Mouse (Mus musculus): ENCODE data around the gene Ugt1a1.

Gene Ugt1a1

DNA sequence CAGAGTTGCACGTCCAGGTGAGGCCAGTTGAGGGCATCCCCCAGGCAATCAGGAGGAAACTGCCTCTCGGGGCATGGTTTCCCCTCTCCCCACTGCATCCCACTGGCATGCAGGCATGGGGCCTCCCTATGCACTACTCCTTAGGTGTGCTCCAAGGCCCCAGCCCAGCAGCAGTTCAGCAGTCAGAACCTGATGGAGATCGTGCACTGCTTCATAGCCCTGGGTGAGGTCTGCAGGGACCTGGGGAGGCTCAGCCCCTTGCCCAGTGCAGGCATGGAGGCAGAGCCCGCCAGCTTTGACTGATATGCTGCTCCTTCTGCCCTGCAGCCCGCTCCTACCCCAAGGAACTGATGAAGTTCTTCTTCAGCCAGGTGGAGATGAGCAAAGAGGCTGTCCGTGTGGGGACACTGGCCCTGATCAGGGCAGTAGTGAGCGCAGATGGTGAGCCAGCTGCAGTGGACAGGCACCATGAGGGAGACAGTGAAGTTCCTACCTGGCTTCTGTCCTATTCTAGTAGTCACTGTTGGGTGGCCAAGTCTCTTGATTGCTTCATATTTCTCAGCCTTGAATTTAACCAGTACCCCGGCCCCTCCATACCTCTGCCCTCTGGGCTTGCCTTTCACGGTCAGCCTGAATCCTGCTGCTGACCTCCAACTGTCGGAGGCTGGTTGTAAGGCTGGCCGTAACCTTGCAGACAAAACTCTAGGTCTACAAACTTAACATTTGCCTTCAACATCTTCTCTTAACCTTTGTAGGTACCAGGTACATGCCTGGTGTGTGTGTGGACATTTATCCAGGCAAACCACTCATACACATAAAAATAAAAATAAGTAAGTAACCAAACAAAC lies 23.5 kb downstream of the Ugt1a1 start:
- DNase-seq (ENCODE audit: low spot score) = no peak

- no peak for DNase-seq (ENCODE audit: low spot score)
These were observed 24.2 kb downstream of the Ugt1a1 start for GRCm38 (mm10) chr1:88235894-88236415.

- no peak for DNase-seq (ENCODE audit: low spot score)
These were observed 25.6 kb downstream of the Ugt1a1 start for GRCm38 (mm10) chr1:88237311-88237710.

- DNase-seq (ENCODE audit: low spot score) = no peak
These were observed 27.0 kb downstream of the Ugt1a1 start for GRCm38 (mm10) chr1:88238771-88239170.

- no peak for DNase-seq (ENCODE audit: low spot score)
These were observed 28.3 kb downstream of the Ugt1a1 start for GRCm38 (mm10) chr1:88240072-88240471.

- DNase-seq (ENCODE audit: low spot score) = no peak
These were observed 28.8 kb downstream of the Ugt1a1 start for GRCm38 (mm10) chr1:88240579-88240978.

DNA sequence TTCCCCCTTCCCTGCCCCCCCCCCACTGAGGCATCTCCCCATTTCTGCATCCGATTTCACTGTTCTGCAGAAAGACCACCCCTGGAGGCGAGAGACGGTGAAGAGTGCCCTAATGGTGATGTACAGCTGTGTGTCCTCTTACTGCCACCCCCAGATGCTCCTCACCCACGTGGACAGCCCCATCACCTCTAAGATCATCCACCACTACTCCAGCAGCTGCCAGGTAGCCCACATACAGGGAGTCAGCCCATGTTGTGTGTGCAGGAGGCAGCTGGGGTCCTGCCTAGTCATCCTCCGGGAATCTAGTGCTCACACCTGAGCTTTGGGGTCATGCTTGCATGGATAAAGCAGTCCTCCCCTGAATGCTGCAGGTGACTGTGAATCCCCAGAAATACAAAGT lies 32.1 kb downstream of the Ugt1a1 start:
- no peak for DNase-seq (ENCODE audit: low spot score)

DNA sequence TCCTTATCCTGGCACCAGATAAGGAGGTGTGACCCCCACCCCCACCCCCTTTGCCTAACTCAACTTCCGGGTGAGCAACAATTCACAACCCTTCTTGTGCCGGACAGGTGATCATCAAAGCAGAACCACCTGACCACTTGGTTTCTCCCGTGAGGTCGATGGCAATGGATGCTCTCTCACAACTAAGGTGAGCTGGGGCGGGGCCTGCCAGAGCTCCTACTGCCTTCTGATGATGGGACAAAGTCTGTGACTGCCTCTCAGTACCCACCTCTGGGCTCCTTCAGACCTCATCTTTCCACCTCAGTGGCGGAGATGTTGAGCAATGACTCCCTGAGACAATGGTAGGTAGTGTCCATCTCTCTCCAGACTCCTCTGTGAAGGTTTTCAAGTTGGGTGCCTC lies 34.1 kb downstream of the Ugt1a1 start:
- DNase-seq (ENCODE audit: low spot score) = no peak

DNA sequence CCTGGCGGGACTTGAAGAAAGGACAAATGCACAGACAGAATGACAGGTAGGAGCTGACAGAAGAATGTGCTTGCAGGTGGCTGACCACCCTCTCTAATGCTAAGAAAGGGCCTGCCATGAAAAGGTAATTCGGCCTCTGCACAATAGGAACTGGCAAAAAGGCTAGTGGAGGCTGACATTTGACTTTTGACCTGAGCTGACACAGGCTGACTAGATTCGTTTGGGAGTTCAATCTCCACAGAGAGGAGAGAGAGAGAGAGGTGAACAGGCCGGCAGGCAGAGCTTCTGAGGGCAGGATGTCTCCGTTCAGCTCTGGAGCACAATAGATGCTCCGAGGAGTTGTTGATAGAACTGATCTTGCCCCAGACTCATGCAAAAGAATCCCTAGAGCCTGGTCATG lies 34.6 kb downstream of the Ugt1a1 start:
- DNase-seq (ENCODE audit: low spot score) = no peak

- no peak for DNase-seq (ENCODE audit: low spot score)
These were observed 35.9 kb downstream of the Ugt1a1 start for GRCm38 (mm10) chr1:88247660-88248059.

GRCm38 (mm10) chr1:88248658-88249057 lies 36.9 kb downstream of the Ugt1a1 start:
- DNase-seq (ENCODE audit: low spot score) = no peak

DNA sequence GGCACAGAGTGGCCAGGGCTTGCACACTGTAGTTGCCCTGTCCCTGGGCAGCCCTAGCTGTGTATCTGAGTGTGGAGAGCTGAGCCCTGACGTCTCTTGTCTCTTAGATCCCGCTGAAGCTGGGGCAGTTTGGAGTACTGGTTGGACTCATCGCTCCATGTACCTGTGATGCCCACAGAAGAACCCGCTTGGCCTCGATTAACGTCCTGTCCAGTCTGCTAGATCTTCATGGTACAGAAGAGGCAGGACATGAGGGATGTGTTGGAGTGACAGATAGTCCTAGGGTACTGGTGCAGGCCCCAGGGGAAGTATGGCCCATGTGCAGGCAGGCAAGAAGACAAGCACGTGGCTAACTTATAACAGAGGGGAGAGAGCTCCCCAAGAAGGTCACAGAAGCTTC lies 37.8 kb downstream of the Ugt1a1 start:
- no peak for DNase-seq (ENCODE audit: low spot score)

- no peak for DNase-seq (ENCODE audit: low spot score)
These were observed 38.3 kb downstream of the Ugt1a1 start for GRCm38 (mm10) chr1:88250023-88250422.

- no peak for DNase-seq (ENCODE audit: low spot score)
These were observed 41.3 kb downstream of the Ugt1a1 start for GRCm38 (mm10) chr1:88253106-88253505.

DNA sequence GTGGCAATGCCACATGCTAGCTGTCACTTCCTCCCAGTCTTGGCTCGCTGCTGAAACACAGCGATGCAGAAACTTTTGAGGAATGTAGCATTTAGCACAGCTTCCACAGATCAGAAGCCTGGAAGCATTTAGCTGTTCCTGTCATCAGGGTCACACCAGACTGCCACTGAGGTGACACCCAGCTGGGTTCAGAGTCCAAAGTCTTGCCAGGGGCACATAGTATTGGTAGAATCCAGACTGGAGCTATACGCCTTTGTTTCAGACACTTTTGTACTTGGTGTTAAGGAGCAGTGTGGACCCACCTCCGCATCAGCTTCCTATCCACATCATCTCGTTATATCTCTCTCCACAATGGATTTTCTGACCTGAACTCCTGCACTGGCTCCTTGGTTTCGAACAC lies 41.8 kb downstream of the Ugt1a1 start:
- DNase-seq (ENCODE audit: low spot score) = no peak

- DNase-seq (ENCODE audit: low spot score) = no peak
These were observed 43.2 kb downstream of the Ugt1a1 start for GRCm38 (mm10) chr1:88254793-88255465.

- DNase-seq (ENCODE audit: low spot score) = no peak
These were observed 43.7 kb downstream of the Ugt1a1 start for GRCm38 (mm10) chr1:88255466-88255857.

- DNase-seq (ENCODE audit: low spot score) = no peak
These were observed 44.4 kb downstream of the Ugt1a1 start for GRCm38 (mm10) chr1:88255989-88256754.

- no peak for DNase-seq (ENCODE audit: low spot score)
These were observed 45.3 kb downstream of the Ugt1a1 start for GRCm38 (mm10) chr1:88256886-88257663.

GRCm38 (mm10) chr1:88257681-88258080 lies 45.9 kb downstream of the Ugt1a1 start:
- no peak for DNase-seq (ENCODE audit: low spot score)

- DNase-seq (ENCODE audit: low spot score) = no peak
These were observed 46.6 kb downstream of the Ugt1a1 start for GRCm38 (mm10) chr1:88258361-88258760.

Measured in embryo, embryonic 10 days (tissue).